Mouse (Mus musculus) cerebellum, adult 9-11 months (tissue): ENCODE data around the gene Qsox2.

Source experiments
- DNase-seq: peaks from one replicate; pipeline ENCODE4 v3.0.0; 2022

Qsox2 gene

GRCm38 (mm10) chr2:26214526-26214925, 22.8 kb downstream of the Qsox2 start:
- DNase-seq, result peak; percentile 92

DNA sequence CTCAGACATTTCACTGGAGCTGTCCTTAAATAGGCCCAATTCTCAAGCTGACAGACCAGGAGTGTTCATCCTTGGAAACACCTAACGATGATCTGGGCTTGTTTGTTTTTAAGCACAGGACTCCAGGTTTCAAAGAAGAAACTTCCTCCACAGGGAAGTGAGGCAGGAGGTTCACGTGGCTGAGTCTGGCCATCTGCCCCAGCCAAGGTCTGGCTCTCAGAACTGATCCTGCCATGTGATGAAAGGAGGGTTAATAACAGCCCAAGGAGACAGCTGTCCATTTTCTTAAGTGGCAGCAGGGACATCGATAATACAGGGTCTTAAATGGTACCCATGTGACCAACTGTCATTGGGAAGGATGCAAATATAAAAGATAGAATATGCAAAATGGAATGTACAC, 27.8 kb downstream of the Qsox2 start:
- DNase-seq, result no peak

DNA sequence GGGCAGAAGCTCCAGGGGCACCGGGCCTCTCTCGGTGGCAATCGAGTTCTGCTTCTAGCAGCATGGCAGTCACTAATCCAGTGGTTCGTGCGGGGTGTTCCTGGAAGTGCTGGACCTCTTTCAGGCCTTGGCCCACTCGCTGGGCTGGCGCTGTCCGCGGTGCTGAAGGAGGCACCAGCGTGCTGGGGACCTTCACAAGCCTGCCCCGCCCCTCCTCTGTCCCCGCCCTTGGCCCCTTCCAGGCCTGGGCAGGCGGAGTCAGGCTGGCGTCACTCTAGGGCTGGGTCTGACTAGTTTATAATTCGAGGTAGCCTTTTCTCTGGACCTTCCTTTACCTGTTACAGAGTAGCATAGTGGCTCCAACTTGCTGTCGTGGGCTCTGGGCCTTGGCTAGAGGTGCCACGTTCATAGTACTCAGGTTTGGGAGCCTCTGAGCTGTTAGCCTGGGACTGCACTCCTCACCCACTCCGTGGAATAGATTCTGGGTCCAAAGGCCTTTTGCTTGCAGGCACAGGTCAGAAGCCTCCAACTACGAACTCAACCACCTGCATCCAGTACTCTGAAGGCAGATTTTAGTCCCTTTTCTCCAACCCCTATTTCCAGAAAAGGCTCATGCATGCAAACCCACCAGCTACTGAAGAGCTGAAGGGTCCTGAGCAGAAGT, 29.1 kb downstream of the Qsox2 start, which contains the start of gene Lhx3:
Gene Lhx3 (minus strand): TSS at position 164 of the 664 bp plus-strand sequence.
- no peak for DNase-seq

GRCm38 (mm10) chr2:26207559-26207958, 29.8 kb downstream of the Qsox2 start:
- no peak for DNase-seq

DNA sequence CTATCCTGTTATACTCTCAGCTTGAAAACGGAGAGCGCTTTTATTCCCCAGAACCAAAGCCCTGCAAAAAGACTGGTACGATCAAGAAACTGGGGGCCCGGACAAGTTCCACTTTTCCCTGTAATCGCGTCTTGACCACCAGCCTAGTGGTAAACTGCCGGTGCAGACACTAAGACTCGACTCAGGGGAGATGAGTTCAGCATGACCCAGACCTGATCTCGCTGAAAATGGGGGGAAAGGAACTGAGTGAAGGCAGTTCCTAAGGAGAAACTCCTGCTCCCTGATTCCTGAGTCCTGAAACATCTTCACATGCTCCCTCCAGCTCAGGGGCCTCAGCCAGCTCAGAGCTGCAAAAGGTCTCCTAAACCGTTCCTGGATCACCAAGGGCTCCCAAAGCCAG, 31.6 kb downstream of the Qsox2 start:
- DNase-seq, result no peak

- no peak for DNase-seq
Observed at GRCm38 (mm10) chr2:26205126-26205525, 32.2 kb downstream of the Qsox2 start.

GRCm38 (mm10) chr2:26202849-26203475, 34.4 kb downstream of the Qsox2 start:
- DNase-seq, result no peak

- DNase-seq, result no peak
Observed at GRCm38 (mm10) chr2:26201926-26202848, 35.1 kb downstream of the Qsox2 start.

DNA sequence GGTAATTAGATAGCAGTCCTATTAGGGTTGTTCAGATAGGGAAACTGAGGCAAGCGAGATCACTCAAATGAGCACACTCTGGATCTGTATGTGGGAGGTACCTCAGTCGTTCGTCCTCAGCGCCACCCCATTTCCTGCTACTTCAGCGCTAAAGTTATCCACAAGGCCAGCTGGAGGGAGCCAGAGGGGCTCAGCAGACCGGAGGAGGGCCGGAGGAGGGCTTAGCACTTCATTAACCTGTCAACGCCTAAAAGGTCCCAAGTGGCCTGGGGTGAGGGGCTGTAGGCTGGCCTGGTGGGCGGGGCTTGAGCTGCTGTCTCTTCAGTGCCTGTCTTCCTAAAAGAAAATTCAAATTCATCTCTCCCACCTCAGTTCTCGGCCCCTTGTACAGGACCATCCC, 38.8 kb downstream of the Qsox2 start:
- DNase-seq, result no peak

GRCm38 (mm10) chr2:26194552-26195339, 42.6 kb downstream of the Qsox2 start:
- no peak for DNase-seq

GRCm38 (mm10) chr2:26188517-26188916, 48.8 kb downstream of the Qsox2 start:
- DNase-seq, result no peak

- no peak for DNase-seq
Observed at GRCm38 (mm10) chr2:26184352-26184751, 53.0 kb downstream of the Qsox2 start.

GRCm38 (mm10) chr2:26182646-26183045, 54.7 kb downstream of the Qsox2 start:
- DNase-seq, result peak; percentile 55

DNA sequence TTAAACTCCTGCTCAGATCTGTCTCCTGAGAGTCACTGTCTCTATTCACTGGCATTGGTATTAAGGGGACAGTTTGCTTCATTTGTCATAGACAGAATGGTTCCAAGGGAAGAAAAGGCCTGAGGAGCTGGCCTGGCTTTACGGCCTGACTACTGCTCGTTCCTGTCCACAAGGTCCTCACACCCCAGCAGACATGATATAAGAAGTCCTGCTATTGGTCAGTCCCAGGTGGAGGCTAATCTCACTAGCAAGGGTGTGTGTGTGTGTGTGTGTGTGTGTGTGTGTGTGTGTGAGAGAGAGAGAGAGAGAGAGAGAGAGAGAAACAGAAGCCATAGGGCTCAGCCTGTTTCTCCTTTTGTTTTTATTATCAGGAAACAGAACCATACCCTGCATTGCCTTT, 60.1 kb downstream of the Qsox2 start:
- DNase-seq, result no peak

- no peak for DNase-seq
Observed at GRCm38 (mm10) chr2:26176731-26177130, 60.6 kb downstream of the Qsox2 start.

DNA sequence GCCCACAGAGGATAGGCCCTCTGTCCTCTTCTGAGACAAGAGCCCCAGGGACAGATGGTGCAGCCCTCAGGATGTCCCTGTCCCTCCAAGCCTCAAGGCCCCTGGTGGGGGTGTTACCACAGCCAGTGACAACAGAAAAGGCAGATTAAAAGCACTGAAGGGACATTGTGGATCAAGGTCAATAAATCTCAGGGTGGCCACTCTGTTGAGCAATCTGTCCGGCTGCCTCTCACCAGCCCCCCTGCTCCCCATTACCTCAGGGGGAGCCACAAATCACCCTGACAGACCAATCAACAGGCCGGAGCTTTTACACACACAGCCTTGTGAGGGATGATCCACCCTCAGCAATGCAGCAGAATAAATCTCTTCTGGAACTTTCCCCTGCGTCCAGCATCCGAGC, 62.1 kb downstream of the Qsox2 start:
- DNase-seq, result peak; percentile 44

GRCm38 (mm10) chr2:26172166-26172565, 65.2 kb downstream of the Qsox2 start:
- no peak for DNase-seq

DNA sequence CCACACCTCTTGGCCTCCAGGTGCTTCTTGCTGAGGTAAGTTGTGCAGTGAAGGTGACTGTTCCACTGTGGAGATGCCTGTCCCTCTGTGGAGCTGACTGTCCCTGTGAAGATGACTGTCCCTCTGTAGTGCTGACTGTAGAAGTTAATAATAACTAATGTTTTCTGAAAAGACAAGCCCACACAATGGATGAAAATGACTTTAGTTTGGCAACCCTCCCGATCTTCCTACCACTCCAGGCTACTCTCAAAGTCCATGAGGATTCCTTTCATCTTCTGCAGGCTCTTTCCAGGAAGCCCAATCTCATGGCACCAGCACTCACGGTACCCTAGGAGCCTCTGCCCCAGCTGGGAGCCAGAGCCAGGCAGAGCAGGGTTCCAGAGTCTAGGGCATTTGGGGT, 66.9 kb downstream of the Qsox2 start:
- DNase-seq, result no peak

DNA sequence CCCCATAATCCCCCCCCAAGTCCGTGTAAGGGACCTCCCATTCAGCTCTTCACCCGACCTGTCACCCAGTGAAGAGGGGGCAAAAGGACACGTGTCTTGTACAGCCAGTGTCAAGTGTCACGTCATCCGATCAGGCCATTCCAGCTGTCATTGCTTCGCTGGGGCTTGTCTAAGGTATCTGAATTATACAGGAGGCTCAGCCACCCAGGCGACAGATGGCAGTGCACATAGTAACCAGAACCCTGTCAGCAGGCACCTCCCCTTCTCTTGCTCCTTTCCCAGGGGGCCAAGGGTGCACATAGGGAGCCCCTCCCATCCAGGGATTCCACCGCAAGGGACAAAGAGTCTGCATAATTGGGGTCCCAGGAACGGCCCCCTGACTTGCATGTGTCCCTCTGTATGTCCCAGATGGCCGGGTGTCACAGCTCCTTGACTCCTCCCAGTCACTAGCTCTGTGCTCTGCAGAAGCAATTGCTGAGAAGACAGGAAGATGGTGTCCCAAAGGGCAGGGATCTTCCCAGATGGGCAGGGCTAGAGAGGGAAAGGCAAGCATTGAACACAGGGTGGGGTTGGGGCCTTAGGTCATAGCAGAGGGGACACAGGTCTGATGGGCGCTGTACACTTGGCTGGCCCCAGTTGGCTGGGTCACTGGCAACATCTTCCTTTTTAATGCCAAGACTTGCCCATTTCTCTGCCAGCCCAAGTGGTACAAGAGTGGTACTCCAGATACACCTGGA, 68.3 kb downstream of the Qsox2 start:
- DNase-seq, result no peak

GRCm38 (mm10) chr2:26166890-26167289, 70.4 kb downstream of the Qsox2 start:
- DNase-seq, result no peak
